Mouse (Mus musculus): ENCODE results near the gene Pum3.
"Not testable (repeated sequence)": the region's sequence is repeated elsewhere in the genome, so short reads cannot be mapped to it uniquely, and the experiment has no call there.

The Pum3 gene

DNA sequence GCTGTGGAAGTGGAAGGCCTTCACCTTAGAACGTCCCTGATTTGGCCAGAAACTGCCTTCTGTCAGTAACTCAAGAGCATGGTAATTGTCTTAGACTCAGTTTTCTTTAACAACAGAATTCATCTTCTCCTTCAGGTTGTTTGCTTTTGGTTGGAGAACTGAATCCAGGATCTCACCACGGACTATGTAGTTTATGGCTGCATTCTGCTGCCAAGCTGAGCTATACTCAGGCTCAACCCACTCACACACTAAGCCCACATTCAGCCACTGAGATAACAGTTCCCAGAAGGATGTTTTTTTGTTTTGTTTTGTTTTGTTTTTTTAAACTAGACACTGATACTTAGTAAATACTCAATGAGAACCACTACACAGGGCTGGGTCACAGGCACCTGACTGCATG, 38.3 kb downstream of the Pum3 start:
- no peak for DNase-seq

DNA sequence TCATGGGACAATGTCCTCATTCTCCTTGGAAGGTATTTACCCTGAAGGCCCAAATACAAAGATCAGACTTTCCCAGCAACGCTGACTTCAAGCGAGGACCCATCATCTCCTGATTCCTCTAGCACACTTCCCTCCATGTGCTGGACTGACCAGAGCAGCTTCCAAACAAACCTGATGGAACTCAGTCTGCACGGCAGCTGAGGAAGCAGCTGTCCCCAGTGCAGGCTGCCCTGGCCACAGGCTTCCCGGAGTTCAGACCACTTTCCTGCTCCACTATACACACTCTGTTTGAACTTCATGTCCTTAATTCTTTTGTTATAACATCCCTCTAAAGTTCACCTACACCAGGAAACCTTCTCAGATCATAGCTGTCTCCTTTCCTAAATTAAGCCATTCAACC, 40.1 kb downstream of the Pum3 start:
- DNase-seq: not testable (repeated sequence)

DNA sequence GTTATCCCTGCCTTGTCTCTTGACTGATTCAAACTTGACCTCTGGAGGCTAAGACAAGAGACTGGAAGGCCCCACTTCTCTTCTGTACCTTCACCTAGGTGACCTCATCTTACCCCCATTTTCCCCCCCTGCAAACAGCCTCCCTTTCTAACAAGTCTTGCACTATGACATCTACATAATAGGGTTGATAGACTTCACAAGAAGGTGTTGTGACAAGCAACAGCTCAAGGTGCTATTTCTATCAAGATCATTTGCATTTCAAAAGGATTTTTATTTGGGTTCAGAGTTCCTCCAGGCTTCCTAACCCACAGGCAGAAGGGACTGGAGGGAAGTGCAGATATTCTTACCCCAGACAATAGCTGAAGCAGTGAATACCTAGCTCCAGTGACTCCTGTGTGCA, 44.3 kb downstream of the Pum3 start:
- no peak for DNase-seq

DNA sequence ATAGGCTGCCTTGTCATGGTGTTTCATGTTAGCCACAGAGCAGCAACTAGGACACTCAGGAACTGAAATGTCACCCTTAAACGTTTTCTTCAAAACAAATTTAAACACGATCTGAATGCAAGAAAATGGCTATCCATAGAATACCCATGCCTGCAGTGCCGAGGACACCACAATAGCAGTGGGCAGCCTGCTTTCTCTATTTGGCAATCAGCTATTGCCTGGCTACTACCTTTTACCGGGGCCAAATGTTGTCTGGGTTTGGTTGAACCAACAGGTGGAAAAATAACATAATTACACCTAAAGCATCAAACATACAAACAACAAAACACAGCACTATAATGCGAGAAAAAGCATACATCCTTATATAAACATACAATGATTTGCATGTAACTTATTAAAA, 46.4 kb downstream of the Pum3 start:
- DNase-seq: no peak

DNA sequence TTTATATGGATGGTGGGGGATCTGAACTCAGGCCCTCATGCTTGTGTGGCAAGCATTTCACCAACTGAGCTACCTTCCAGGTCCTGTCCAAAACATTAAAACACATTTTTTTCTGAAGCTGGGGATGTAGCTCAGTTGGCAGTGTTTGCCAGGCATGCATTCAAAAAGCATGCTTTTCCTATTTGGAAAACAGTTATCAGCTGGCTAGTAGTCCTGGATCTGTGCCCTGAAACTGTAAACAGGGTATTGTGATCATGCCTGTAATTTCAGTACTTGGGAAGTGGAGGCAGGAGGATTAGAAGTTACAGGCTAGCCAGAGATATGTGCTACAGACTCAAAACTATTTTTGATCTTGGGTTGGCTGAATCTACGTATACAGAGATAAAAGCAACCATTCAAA, 47.5 kb downstream of the Pum3 start:
- DNase-seq: no peak

DNA sequence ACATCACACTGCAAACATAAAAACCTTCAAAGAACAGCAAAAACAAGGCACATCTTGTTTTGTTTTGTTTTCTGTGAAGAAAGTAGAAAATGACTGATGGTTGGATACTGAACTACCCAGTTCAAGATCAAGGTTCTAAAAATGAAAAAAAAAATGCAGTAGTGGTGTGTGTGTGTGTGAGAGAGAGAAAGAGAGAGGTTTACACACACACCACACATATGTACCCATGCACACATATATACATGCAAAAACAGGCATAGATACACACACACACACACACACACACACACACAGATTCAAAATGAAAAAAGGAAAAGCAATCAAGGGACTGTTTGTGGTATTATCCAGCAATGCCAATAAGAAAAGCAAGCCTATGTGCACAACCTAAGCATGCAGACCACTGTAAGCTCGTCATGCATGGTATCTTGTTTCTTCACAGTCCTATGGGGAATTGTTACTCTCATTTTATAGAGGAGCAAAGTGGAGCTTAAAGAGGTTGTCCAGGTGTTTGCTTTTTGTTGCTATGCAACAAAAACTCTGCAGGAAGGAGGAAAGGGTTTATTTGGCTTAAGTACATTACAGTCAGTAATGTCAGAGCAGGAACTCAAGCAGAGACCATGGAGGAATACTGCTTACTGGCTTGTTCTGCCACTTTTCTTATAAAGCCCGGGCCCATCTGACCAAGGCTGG, 49.8 kb downstream of the Pum3 start:
- DNase-seq: no peak

DNA sequence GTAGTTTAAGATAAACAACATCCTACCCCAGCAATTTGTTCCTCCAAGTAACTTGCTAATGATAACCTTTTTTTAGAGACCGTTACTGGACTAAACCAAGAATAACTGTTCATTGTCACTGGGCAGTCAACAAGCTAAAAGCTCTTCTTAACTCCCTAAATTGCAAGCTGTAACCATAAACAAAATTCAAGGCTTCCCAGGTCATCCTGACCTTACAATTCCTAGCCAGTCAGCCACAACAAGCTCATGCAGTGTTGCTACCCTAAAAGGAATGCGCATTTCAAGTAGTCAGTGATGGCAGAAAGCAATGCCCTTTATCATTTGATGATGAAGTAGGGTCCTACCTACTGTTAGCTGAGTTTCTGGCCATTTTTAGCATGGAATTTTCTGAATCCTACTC, 58.8 kb downstream of the Pum3 start:
- DNase-seq: no peak

DNA sequence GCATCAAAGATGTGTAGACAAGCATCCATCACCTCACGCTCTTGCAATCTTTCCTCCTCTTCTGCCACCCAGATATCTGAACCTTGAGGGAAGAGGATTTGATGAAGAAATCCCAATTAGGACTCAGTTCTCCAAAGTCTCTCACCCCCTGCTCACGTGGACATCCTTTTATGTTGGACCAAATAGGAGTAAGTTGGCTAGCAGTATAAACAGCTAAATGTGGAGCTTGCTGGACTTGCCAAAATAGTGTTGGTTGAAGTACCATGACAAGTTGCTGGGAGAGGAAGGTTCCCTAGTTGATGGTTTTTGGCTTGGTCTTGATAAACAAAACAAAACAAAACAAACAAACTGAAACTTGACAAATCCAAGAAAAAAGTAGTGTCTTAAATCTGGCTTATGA, 59.5 kb downstream of the Pum3 start:
- no peak for DNase-seq

GRCm38 (mm10) chr19:27369461-27370135, 60.0 kb downstream of the Pum3 start:
- no peak for DNase-seq

GRCm38 (mm10) chr19:27366113-27366746, 63.4 kb downstream of the Pum3 start:
- DNase-seq: no peak

- DNase-seq: peak; percentile 34
Observed at GRCm38 (mm10) chr19:27364521-27364931, 65.1 kb downstream of the Pum3 start.

DNA sequence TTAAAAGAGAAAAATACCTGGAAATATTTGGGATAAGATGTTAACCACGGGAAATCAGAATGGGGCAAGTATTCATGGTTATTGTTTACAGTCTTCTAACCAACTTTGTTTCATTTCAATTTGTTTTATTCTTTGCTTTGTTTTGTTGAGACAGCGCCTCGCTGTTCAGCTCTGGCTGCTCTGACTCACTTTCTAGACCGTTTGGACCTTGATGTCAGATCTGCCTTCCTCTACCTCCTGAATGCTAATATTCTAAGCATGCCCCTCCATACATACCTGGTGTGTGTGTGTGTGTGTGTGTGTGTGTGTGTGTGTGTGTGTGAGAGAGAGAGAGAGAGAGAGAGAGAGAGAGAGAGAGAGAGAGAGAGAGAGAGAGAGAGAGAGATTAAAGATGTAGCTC, 65.7 kb downstream of the Pum3 start:
- DNase-seq: no peak

- no peak for DNase-seq
Observed at GRCm38 (mm10) chr19:27360381-27360780, 69.2 kb downstream of the Pum3 start.

DNA sequence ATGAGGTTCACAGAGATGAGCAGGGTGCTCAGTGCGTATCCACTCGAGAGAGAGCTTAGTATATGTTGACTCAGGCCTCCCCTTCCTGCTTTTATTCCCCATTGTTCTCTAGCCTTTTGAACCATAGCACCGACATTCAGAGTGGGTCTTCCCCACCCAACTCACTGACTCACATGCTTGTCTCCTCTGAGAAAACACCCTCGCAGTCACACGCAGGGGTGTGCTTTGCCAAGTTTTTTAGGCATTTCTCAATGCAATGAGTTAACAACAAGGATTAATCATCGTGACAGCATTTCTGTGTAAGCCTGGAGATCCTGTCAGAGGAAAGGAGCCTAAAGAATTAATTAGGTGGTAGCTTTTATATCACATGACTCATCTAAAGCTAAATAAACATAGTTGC, 77.9 kb downstream of the Pum3 start:
- no peak for DNase-seq

DNA sequence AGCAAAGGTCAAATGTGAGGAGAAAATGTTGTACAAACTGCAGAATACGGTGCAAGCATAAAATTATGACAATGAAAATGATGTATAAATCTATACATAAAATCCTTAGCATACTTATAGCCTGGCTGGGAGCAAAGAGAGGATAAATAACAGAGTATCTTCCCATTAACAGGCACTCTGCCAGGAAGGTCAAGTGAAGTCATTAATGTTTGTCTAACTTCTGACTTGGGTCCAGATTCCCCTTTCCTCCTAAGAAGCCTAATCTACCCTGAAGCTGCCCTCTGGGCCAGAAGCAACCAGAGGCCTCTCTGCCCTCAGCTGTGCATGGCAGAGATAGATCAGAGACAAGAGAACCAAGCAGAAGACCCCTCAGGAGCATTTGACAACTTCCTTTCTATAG, 83.1 kb downstream of the Pum3 start:
- peak; percentile 21 for DNase-seq

All from kidney, adult 11 months (tissue).